Mouse (Mus musculus): ENCODE data around the gene Fbxo34.
"Not testable (repeated sequence)": the region's sequence is repeated elsewhere in the genome, so short reads cannot be mapped to it uniquely, and the experiment has no call there.

The Fbxo34 gene

GRCm38 (mm10) chr14:47520751-47521449, 70.7 kb downstream of the Fbxo34 start:
- no peak for DNase-seq

- DNase-seq, result no peak
Observed at GRCm38 (mm10) chr14:47521609-47522008, 71.4 kb downstream of the Fbxo34 start.

GRCm38 (mm10) chr14:47522301-47522700, 72.1 kb downstream of the Fbxo34 start:
- DNase-seq, result no peak

GRCm38 (mm10) chr14:47525374-47525773, 75.2 kb downstream of the Fbxo34 start:
- DNase-seq, result no peak

GRCm38 (mm10) chr14:47525861-47526260, 75.6 kb downstream of the Fbxo34 start:
- DNase-seq, result no peak

GRCm38 (mm10) chr14:47527833-47528232, 77.6 kb downstream of the Fbxo34 start:
- DNase-seq, result no peak

- DNase-seq, result no peak
Observed at GRCm38 (mm10) chr14:47528293-47528692, 78.1 kb downstream of the Fbxo34 start.

GRCm38 (mm10) chr14:47529019-47529418, 78.8 kb downstream of the Fbxo34 start:
- DNase-seq, result peak in 1 of 2 experiments; percentile 19

GRCm38 (mm10) chr14:47529592-47529991, 79.4 kb downstream of the Fbxo34 start:
- DNase-seq, result not testable (repeated sequence)

GRCm38 (mm10) chr14:47532496-47532895, 82.3 kb downstream of the Fbxo34 start:
- DNase-seq, result no peak

GRCm38 (mm10) chr14:47533365-47534175, 83.3 kb downstream of the Fbxo34 start:
- DNase-seq, result peak; percentile 11 to 12

- DNase-seq, result no peak
Observed at GRCm38 (mm10) chr14:47534176-47534525, 83.9 kb downstream of the Fbxo34 start.

GRCm38 (mm10) chr14:47535096-47535495, 84.9 kb downstream of the Fbxo34 start:
- DNase-seq, result no peak

GRCm38 (mm10) chr14:47541325-47541948, 91.2 kb downstream of the Fbxo34 start:
- DNase-seq, result no peak

GRCm38 (mm10) chr14:47542283-47542682, 92.1 kb downstream of the Fbxo34 start:
- DNase-seq, result no peak

- DNase-seq, result no peak
Observed at GRCm38 (mm10) chr14:47544286-47544685, 94.1 kb downstream of the Fbxo34 start.

- DNase-seq, result no peak
Observed at GRCm38 (mm10) chr14:47544877-47545276, 94.7 kb downstream of the Fbxo34 start.

GRCm38 (mm10) chr14:47551668-47552067, 101.4 kb downstream of the Fbxo34 start:
- DNase-seq, result no peak

- no peak for DNase-seq
Observed at GRCm38 (mm10) chr14:47553380-47553779, 103.2 kb downstream of the Fbxo34 start.

GRCm38 (mm10) chr14:47554236-47554635, 104.0 kb downstream of the Fbxo34 start:
- DNase-seq, result no peak

- DNase-seq, result no peak
Observed at GRCm38 (mm10) chr14:47555225-47555624, 105.0 kb downstream of the Fbxo34 start.

- no peak for DNase-seq
Observed at GRCm38 (mm10) chr14:47560714-47561113, 110.5 kb downstream of the Fbxo34 start.

GRCm38 (mm10) chr14:47562530-47562929, 112.3 kb downstream of the Fbxo34 start:
- no peak for DNase-seq

- no peak for DNase-seq
Observed at GRCm38 (mm10) chr14:47563106-47563505, 112.9 kb downstream of the Fbxo34 start.

Measured in thymus, adult 18-20 months (tissue).